Mouse (Mus musculus): ENCODE results near the gene Nab1.
A peak's percentile ranks its signal among the peaks of the same experiment; 100 is the strongest.
"Not testable (repeated sequence)": the region's sequence is repeated elsewhere in the genome, so short reads cannot be mapped to it uniquely, and the experiment has no call there.

The Nab1 gene

GRCm38 (mm10) chr1:52500314-52500981 is at the start of gene Nab1:
TSS of gene Nab1 (minus strand) at chr1:52500679.
- peak; percentile 60 for DNase-seq

GRCm38 (mm10) chr1:52547451-52547850 is 47.0 kb upstream of the Nab1 start:
- DNase-seq, result no peak

GRCm38 (mm10) chr1:52546796-52547195 is 46.3 kb upstream of the Nab1 start:
- no peak for DNase-seq

- DNase-seq, result not testable (repeated sequence)
Measured at GRCm38 (mm10) chr1:52540124-52540523, 39.6 kb upstream of the Nab1 start.

- DNase-seq, result no peak
Measured at GRCm38 (mm10) chr1:52529933-52530332, 29.5 kb upstream of the Nab1 start.

GRCm38 (mm10) chr1:52527656-52528055 is 27.2 kb upstream of the Nab1 start:
- no peak for DNase-seq

- no peak for DNase-seq
Measured at GRCm38 (mm10) chr1:52527252-52527651, 26.8 kb upstream of the Nab1 start.

GRCm38 (mm10) chr1:52524663-52525062 is 24.2 kb upstream of the Nab1 start:
- DNase-seq, result no peak

GRCm38 (mm10) chr1:52524150-52524549 is 23.7 kb upstream of the Nab1 start:
- DNase-seq, result no peak

DNA sequence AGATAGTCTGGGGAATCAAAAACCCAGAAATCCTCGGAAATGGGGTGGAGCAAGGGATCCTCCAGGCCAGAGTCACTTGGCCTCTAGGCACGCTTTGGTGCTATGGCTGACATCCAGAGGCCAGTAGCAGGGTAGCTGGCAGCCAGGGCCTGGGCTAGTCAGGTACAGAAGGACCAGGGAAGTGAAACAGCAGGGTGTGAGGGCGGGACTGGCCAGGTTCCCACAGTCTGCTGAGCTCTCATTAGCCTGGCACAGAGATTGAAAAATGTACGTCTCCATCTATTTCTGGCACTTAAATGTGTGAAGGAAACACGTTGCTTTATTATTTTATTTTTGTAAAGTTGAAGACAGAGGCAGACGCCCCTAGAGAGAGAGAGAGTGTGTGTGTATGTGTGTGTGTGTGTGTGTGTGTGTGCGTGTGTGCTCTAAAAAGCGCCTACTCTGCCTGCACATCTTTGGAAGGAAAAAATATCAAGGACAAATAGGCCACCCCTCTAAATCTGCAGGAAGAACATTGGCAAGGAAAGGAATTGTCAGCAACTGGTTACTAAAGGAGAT is 21.0 kb upstream of the Nab1 start:
- no peak for DNase-seq

GRCm38 (mm10) chr1:52520131-52520530 is 19.7 kb upstream of the Nab1 start:
- DNase-seq, result no peak

GRCm38 (mm10) chr1:52515249-52515648 is 14.8 kb upstream of the Nab1 start:
- DNase-seq, result no peak

DNA sequence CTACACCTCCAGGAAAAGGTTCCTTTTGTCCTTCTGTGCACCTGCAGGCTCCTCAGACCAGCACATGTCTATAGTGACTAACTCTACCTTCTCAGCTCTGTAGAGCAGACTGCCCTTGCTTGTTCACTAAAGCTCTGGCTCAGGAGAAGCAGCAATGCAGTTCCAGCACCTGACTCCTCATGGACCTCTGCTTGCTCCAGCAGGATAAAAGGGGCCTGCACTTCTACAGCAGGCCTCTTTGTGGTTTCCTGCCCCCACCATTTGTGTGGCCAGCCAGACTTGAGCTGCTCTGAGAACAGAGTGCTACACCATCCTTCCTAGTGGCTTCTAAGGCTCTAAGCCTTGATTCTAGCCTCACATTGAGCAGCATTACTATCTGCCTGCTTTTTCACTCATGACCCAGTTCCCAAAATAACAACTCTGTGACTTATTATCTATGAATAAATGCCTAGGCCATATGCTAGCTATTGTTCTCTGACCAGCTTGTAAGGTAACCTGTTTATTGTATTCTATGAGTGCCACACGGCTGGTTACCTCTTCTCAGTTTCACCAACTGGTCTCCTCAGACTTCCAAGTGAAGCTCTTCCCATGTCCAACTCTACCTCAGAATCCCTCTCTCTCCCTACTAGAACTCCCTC is 11.4 kb upstream of the Nab1 start:
- DNase-seq, result no peak

DNA sequence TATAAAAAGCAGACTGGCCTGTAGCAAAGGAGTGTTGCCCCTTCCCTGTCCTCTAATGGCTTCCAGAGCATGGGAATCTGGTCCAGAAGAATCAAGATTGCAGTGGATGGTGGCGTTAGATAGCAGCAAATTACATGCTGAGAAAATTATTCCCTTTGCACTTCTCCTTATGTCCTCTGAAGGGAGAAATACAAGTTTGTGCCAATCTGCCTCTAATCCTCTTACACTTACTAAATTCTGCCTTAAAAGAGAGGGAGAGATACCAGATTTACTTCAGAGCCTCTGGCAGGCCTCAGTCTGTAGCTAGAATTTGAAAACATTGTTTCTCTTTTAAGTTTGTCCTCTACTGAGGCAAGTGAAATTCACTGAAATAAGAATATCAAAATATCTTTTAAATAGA is 5.7 kb upstream of the Nab1 start:
- no peak for DNase-seq

DNA sequence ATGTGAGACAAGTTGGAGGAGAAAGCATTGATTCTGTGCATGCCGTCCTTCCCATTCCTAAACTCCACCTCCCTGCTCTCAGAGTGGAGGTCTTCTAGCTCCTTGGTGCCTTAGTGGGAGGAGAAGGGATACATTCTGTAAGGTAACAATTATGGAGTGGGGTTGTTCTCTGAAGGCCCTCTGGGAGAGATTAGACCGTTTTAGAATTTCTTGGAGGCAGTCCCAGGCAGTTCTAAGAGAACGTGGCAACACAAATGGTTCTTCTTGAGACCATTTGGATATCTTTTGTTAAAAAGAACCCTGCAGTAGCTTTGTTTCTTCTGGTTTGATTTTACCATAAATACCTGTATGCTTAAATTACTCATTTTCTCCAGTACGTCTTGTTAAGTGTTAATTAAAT is 1.8 kb upstream of the Nab1 start:
- DNase-seq, result no peak

DNA sequence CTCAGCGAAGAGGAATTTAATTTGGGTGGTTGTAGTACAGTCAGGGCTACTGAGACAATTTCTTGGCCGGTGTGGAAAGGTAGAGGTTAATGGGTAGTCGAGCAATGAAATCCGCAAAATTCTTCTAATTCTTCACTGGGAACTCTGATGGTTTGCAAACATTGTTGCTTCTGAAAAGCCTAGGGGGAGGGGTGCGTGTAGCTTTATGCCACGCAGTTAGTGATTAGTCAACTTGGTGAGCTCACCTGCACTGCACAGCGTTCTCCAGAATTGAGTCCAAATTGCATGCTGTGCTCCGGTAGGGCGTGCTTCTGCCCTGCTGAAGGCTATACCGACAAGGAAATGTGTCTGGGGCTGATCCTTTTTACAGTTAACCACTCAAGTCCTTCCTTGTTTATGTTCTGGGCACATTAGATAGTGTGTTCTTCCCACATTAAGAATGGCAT is 1.2 kb upstream of the Nab1 start:
- peak; percentile 80 for DNase-seq

GRCm38 (mm10) chr1:52501090-52501489 is 611 bp upstream of the Nab1 start:
- DNase-seq, result no peak

DNA sequence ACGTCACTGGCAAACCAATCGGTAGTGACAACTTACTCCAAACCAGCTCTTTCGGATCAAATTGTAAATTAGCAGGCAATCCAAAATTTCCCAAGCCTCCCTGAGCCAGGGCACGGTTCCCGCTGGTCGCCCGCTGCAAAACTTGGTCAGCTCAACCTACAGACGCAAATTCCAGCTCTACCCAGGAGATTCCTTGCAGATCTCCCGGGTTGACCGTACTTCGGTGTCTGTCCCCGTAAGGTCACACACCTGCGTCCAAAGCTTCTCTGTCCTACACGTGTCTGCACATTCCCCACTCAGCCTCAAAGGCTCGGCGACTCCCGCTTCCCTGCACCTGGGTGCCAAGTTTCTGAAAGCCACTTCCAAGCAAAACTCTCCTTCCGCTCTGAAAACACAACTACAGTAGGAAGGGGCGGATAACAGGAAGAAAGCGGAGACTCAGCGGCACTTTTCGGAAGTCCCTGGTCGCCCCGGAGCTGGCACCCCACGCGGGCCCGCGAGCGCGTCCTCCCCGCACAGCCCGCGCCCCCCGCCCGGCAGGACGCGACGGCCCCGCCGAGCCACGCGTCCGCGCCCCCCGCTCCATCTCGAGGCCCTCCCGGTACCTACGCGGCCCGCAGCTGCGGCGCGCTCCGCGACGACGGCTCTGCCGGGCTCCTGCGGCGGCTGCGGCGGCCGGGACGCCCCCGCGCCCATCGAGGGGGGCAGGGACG is 722 bp downstream of the Nab1 start:
- peak; percentile 49 for DNase-seq

GRCm38 (mm10) chr1:52498786-52499450 is 1.6 kb downstream of the Nab1 start:
- DNase-seq, result no peak

- DNase-seq, result no peak
Measured at GRCm38 (mm10) chr1:52489538-52490181, 10.8 kb downstream of the Nab1 start.

DNA sequence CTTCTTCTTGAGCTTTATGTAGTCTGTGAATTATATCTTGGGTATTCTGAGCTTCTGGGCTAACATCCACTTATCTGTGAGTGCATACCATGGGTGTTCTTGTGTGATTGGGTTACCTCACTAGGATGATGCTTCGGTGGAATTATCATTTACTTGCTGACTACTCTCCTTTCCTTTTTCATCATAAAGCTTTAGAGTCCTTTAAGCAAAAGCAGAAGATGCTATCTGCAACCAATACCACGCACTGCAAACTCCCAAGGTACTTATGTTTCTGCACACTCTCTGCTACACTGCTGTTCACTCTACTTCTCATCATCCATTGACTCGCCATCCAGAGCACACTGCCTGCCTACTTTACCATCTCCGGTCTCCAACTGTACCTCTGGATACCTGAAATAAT is 15.5 kb downstream of the Nab1 start:
- no peak for DNase-seq

GRCm38 (mm10) chr1:52474291-52474690 is 26.2 kb downstream of the Nab1 start:
- no peak for DNase-seq
